Mouse (Mus musculus) stomach, embryonic 16.5 days (tissue): ENCODE measurements around the gene Ptma. TPM values are rescaled to one million over a fixed set of nuclear protein-coding genes. Genes with fewer than 3 reads are reported as not detected.

Source experiments
- ATAC-seq: fragments of 200-750 bp; cut with Nextera tagmentation; 2 replicates; pipeline ENCODE4 v1.8.0; 2017; ENCODE audit warnings: moderate number of reproducible peaks, moderate TSS enrichment; ENCODE audit not compliant: insufficient read depth, low FRiP score
- H3K27ac ChIP-seq: fragments of 300-500 bp; sonication (generic); 2 replicates; pipeline ENCODE4 v1.5.1; 2014; ENCODE audit warnings: low read length
- H3K27me3 ChIP-seq: fragments of 300-500 bp; sonication (generic); 2 replicates; pipeline ENCODE4 v1.6.1; 2014; ENCODE audit warnings: low read length, control low read depth, mixed read lengths; ENCODE audit not compliant: control insufficient read depth, insufficient read depth
- H3K36me3 ChIP-seq: fragments of 300-500 bp; sonication (generic); 2 replicates; pipeline ENCODE4 v1.6.1; 2014; ENCODE audit warnings: low read length; ENCODE audit not compliant: control insufficient read depth, insufficient read depth
- H3K4me1 ChIP-seq: fragments of 300-500 bp; sonication (generic); 2 replicates; pipeline ENCODE4 v1.6.1; 2014; ENCODE audit warnings: low read length, control low read depth, mixed read lengths; ENCODE audit not compliant: control insufficient read depth, insufficient read depth
- H3K4me2 ChIP-seq: fragments of 300-500 bp; sonication (generic); 2 replicates; pipeline ENCODE4 v1.6.1; 2014; ENCODE audit warnings: low read depth, low read length, mixed read lengths
- H3K4me3 ChIP-seq: fragments of 300-500 bp; sonication (generic); replicated peaks from 2 replicates; pipeline ENCODE4 v1.5.1; 2014; ENCODE audit warnings: mild to moderate bottlenecking, low read length
- H3K9ac ChIP-seq: fragments of 300-500 bp; sonication (generic); 2 replicates; pipeline ENCODE4 v1.6.1; 2014; ENCODE audit warnings: low read length
- H3K9me3 ChIP-seq: fragments of 300-500 bp; sonication (generic); replicated peaks from 2 replicates; pipeline ENCODE4 v1.6.1; 2016; ENCODE audit warnings: low read length, control low read depth; ENCODE audit not compliant: control insufficient read depth
- WGBS: fragments of 180-500 bp; shearing (Covaris S2); extraction: QIAGEN DNeasy Blood & Tissue Kit; methylation state at CpG from one replicate; pipeline ENCODE4 v1.1.7; 2014; 5-methylcytosine and 5-hydroxymethylcytosine counted together
- polyA plus RNA-seq: library from polyadenylated mRNA; unstranded; fragments of >200 nt; fragmentation: Nextera tagmentation; extraction: Ambion mirVana; gene quantifications from 2 replicates; pipeline ENCODE4 v1.2.1, GENCODE M21; 2015

The Ptma gene
- 1,914 and 2,170 TPM in 2 replicates for polyA plus RNA-seq

- H3K4me3 ChIP-seq, result peak within 1 kb of the TSS; percentile 93
- H3K27ac ChIP-seq, result peak within 1 kb of the TSS; percentile 100
- peaks cover 42% of the 10 kb centered on the region for H3K4me1 ChIP-seq
- H3K9me3 ChIP-seq, result no peaks in the 10 kb centered on the region
- H3K9ac ChIP-seq, result peak within 1 kb of the TSS; percentile 100
- under 1% methylated on average over 59 of the region's 63 CpGs for WGBS
- peak; percentile 94 for ATAC-seq
- H3K27me3 ChIP-seq, result no peaks in the 10 kb centered on the region
- peak within 1 kb of the TSS; percentile 97 for H3K4me2 ChIP-seq
- no peaks in the 10 kb centered on the region for H3K36me3 ChIP-seq
These were observed at the start of gene Ptma for GRCm38 (mm10) chr1:86526116-86526788. Gene Ptma, plus strand, starts transcription at chr1:86526726.

- Histone ChIP-seq H3K9ac (no peak overlapping the region), H3K36me3 (no peaks in the 10 kb centered on the region), H3K4me2 (no peak overlapping the region), H3K4me3 (no peak overlapping the region), H3K27ac (no peak overlapping the region), H3K9me3 (no peaks in the 10 kb centered on the region), H3K27me3 (no peaks in the 10 kb centered on the region), H3K4me1 (peaks cover 11% of the 10 kb centered on the region)
- 90% methylated on average over 5 of the region's 5 CpGs for WGBS
- no peak for ATAC-seq
These were observed 48.7 kb upstream of the Ptma start for GRCm38 (mm10) chr1:86477738-86478285.

DNA sequence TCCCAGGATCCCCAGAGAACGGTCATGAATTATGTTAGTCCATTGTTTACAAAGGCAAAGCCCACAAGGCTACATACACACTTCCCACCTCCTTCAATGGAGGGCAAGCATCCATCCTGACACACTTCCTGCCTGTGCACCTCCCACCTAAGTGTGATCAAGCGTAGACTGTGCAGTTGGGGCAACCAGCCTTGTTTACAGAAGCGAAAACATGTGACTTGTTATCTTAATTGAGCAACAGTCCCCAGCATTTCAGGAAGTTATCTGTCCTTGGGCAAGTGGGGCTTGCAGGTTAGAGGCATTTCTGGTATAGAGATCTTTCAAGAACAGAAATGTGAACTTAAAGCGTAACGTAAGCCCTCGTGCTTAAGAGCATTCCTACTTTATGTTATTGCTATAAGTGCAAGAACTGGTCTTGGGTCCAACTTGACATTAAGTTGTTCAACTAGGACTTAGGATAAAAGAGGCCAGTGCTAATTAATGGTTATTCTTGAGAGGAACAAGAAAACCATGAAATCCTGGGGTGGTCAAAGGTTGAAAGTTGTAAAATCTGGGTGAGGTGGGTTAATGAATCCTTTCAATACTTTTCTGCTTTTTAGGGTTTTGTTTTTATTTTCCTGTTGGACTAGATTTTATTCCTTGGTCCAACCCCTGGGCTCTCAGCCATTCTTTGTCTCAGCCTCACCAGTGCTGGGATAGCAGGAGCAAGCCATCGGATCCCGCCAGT is 47.3 kb upstream of the Ptma start:
- no peak overlapping the region for H3K4me2 ChIP-seq
- H3K27ac ChIP-seq, result peak overlapping the region; percentile 64
- no peaks in the 10 kb centered on the region for H3K9me3 ChIP-seq
- no peaks in the 10 kb centered on the region for H3K27me3 ChIP-seq
- 62% methylated on average over 8 of the region's 8 CpGs for WGBS
- peaks cover 11% of the 10 kb centered on the region for H3K4me1 ChIP-seq
- no peak overlapping the region for H3K9ac ChIP-seq
- ATAC-seq, result peak; percentile 73
- no peak overlapping the region for H3K4me3 ChIP-seq
- H3K36me3 ChIP-seq, result no peaks in the 10 kb centered on the region

DNA sequence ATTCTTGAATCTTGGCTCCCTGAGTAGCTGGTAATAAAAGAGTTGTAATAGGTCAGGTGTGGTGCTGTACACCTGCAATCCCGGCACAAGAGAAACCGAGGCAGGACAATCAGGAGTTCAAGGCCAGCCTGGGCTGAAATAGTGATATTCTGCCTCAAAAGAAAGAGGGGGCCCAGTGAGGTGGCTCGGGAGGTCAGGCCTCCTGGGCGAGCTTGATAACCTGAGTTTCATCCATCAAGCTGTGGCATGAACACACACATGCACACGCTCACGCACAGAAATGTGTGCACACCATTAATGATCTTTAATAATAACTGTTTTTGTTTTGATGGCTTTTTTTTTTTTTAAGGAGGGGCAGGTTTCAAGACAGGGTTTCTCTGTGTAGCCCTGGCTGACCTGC is 46.2 kb upstream of the Ptma start:
- WGBS, result 73% methylated on average over 6 of the region's 6 CpGs
- H3K9me3 ChIP-seq, result no peaks in the 10 kb centered on the region
- H3K36me3 ChIP-seq, result no peaks in the 10 kb centered on the region
- peak overlapping the region; percentile 64; the same call in 1 of the 2 replicates for H3K27ac ChIP-seq
- H3K4me2 ChIP-seq, result no peak overlapping the region
- no peak overlapping the region for H3K9ac ChIP-seq
- no peak for ATAC-seq
- H3K27me3 ChIP-seq, result no peaks in the 10 kb centered on the region
- peaks cover 11% of the 10 kb centered on the region for H3K4me1 ChIP-seq
- H3K4me3 ChIP-seq, result no peak overlapping the region

DNA sequence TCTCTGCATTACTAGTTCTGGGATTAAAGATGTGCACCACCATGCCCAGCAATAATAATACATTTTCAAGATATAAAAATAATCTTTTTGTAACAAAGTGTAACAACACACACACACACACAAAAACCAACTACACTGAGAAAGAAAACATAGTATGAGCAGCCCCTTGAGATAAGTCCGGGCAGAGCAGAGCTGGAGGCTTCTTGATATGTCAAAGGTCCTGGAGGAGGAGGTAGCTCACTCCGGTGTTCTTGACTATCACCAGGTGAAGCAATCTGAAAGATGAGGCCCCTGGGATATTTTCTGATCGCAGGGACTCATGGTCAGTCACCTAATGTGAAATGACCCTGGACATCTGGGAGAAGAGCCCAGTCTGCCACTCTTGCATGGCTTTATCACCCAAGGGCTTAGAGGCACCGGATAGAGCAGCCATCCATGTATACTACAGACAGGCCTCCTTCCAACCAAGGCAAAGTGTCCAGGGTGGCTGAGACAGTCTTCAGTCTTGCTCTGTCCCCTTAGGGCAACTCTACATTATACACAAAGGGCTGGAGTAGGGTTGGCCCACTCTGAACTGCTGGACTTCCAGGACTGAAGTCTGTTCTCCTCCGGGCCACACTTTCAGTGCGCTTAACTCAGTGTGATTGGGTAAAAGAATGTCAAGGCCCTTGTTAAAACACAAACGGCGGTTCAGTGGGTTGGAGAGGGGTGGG is 45.6 kb upstream of the Ptma start:
- Histone ChIP-seq H3K4me3 (no peak overlapping the region), H3K9ac (no peak overlapping the region), H3K36me3 (no peaks in the 10 kb centered on the region), H3K27ac (peak overlapping the region; percentile 83), H3K9me3 (no peaks in the 10 kb centered on the region), H3K27me3 (no peaks in the 10 kb centered on the region), H3K4me1 (peaks cover 11% of the 10 kb centered on the region), H3K4me2 (no peak overlapping the region)
- ATAC-seq, result 0 out of 2 replicates have a peak, but pooled peaks have one; percentile 15
- 69% methylated on average over 8 of the region's 8 CpGs for WGBS

DNA sequence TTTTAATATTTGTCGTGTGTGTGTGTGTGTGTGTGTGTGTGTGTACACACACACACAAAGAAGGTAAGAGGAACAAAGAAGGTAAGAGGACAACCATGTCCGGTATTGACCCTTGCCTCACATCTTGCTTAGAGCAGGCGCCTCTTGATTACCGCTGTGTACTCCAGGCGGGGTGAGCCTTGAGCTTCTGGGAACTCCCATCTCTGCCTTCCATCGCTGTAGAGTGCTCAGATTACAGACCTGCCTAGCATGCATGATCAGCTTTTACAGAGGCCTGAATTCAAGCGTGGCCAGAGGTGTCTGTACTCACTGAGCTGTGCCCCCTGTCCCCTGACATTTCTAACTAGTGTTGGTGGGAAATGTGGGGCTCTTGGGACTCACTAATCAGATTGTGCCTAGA is 45.1 kb upstream of the Ptma start:
- Histone ChIP-seq H3K4me2 (no peak overlapping the region), H3K9me3 (no peaks in the 10 kb centered on the region), H3K36me3 (no peaks in the 10 kb centered on the region), H3K9ac (no peak overlapping the region), H3K4me3 (no peak overlapping the region), H3K27me3 (no peaks in the 10 kb centered on the region), H3K4me1 (peaks cover 11% of the 10 kb centered on the region), H3K27ac (peak overlapping the region; percentile 83)
- WGBS, result 58% methylated on average over 7 of the region's 7 CpGs
- peak; percentile 66; the same call in 1 of the 2 replicates for ATAC-seq

DNA sequence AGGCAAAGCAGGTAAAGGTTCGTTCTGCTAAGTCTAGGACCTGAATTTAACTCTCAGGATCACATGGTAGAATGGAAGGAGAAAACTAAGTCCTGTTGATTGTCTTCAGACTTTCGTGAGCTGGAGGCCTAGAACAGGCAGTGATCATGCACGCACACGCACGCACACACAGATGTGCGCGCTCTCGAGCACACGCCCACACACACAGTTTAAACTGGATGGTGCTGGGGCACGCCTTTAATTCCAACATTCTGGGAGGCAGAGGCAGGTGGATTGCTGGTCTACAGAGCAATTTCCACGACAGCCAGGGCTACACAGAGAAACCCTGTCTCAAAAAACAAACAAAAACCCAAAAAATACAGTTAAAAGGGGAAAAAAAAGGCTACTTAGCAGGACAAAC is 44.2 kb upstream of the Ptma start:
- Histone ChIP-seq H3K9ac (no peak overlapping the region), H3K4me3 (no peak overlapping the region), H3K27ac (peak overlapping the region; percentile 83), H3K4me2 (no peak overlapping the region), H3K36me3 (no peaks in the 10 kb centered on the region), H3K27me3 (no peaks in the 10 kb centered on the region), H3K9me3 (no peaks in the 10 kb centered on the region), H3K4me1 (peaks cover 11% of the 10 kb centered on the region)
- no peak for ATAC-seq
- 68% methylated on average over 11 of the region's 11 CpGs for whole genome bisulfite sequencing

DNA sequence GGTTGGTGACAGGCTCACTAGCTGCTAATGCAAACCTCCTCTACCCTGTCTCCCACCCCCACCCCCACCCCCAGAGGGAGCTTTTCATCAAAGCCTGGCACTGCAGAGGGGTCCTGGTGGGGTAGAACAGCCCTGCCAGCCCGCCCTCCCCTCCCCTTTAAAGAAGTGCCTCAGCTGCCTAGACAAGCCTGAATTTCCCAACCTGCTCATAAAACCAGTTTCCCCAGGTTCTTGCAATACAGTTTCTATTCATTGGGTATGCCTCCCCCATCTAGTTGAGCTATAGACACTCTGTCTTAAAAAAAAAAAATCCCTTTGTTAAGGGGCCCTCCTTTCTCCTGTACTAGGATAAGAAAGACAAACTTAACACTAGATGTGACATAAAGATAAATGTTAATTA is 43.8 kb upstream of the Ptma start:
- H3K27ac ChIP-seq, result peak overlapping the region; percentile 85
- no peaks in the 10 kb centered on the region for H3K9me3 ChIP-seq
- 36% methylated on average over 1 of the region's 1 CpGs for WGBS
- peaks cover 11% of the 10 kb centered on the region for H3K4me1 ChIP-seq
- H3K27me3 ChIP-seq, result no peaks in the 10 kb centered on the region
- H3K9ac ChIP-seq, result no peak overlapping the region
- no peak overlapping the region for H3K4me3 ChIP-seq
- H3K4me2 ChIP-seq, result no peak overlapping the region
- ATAC-seq, result no peak
- H3K36me3 ChIP-seq, result no peaks in the 10 kb centered on the region

- H3K27me3 ChIP-seq, result no peaks in the 10 kb centered on the region
These were observed 41.2 kb upstream of the Ptma start for GRCm38 (mm10) chr1:86485346-86485745.

More at GRCm38 (mm10) chr1:86485346-86485745, 41.2 kb upstream of the Ptma start:
- no peaks in the 10 kb centered on the region for H3K36me3 ChIP-seq
- 97% methylated on average over 1 of the region's 1 CpGs for WGBS
- no peak overlapping the region for H3K9ac ChIP-seq
- ATAC-seq, result no peak
- H3K9me3 ChIP-seq, result no peaks in the 10 kb centered on the region
- H3K4me2 ChIP-seq, result no peak overlapping the region
- H3K4me1 ChIP-seq, result peaks cover 15% of the 10 kb centered on the region
- no peak overlapping the region for H3K4me3 ChIP-seq
- H3K27ac ChIP-seq, result no peak overlapping the region
